Mouse (Mus musculus): ENCODE measurements around the gene Ngf. TPM values are rescaled to one million over a fixed set of nuclear protein-coding genes. Genes with fewer than 3 reads are reported as not detected.

Gene Ngf
- polyA plus RNA-seq, 1 experiment from 2014 or later, result 2.8 TPM

GRCm38 (mm10) chr3:102467121-102467520, 2.6 kb upstream of the Ngf start:
- H3K4me2 ChIP-seq (ENCODE audit: low read depth, low read length), result no peak overlapping the region
- H3K9ac ChIP-seq (ENCODE audit: low read length), result no peak overlapping the region
- no peak for ATAC-seq (replicated peaks; ENCODE audit: extremely low read depth, insufficient read depth, low FRiP score)
- H3K4me3 ChIP-seq (ENCODE audit: low read length), result no peak overlapping the region
- no peak overlapping the region for H3K27ac ChIP-seq (ENCODE audit: low read length)
- peaks cover 30% of the 10 kb centered on the region for H3K27me3 ChIP-seq (ENCODE audit: control insufficient read depth, insufficient read depth, low read length)
- H3K9me3 ChIP-seq (replicated peaks; ENCODE audit: control insufficient read depth, low read length), result no peaks in the 10 kb centered on the region
- H3K4me1 ChIP-seq (ENCODE audit: control insufficient read depth, insufficient read depth, low read length), result 0 out of 2 replicates have a peak, but pooled peaks cover 4% of the 10 kb centered on the region
- no peaks in the 10 kb centered on the region for H3K36me3 ChIP-seq (ENCODE audit: control insufficient read depth, insufficient read depth)
- 79% methylated on average over 8 of the region's 8 CpGs for WGBS

GRCm38 (mm10) chr3:102471251-102471650, 1.5 kb downstream of the Ngf start:
- H3K4me1 ChIP-seq (ENCODE audit: control insufficient read depth, insufficient read depth, low read length), result 0 out of 2 replicates have a peak, but pooled peaks cover 4% of the 10 kb centered on the region
- peaks cover 33% of the 10 kb centered on the region for H3K27me3 ChIP-seq (ENCODE audit: control insufficient read depth, insufficient read depth, low read length)
- 0 out of 2 replicates have a peak, but pooled peaks cover under 1% of the 10 kb centered on the region for H3K36me3 ChIP-seq (ENCODE audit: control insufficient read depth, insufficient read depth)
- H3K27ac ChIP-seq (ENCODE audit: low read length), result no peak overlapping the region
- peak overlapping the region; percentile 8; the same call in 1 of the 2 replicates for H3K4me2 ChIP-seq (ENCODE audit: low read depth, low read length)
- 68% methylated on average over 5 of the region's 5 CpGs for WGBS
- no peak for ATAC-seq (replicated peaks; ENCODE audit: extremely low read depth, insufficient read depth, low FRiP score)
- peaks cover under 1% of the 10 kb centered on the region; the same call in 1 of the 2 replicates for H3K9me3 ChIP-seq (replicated peaks; ENCODE audit: control insufficient read depth, low read length)
- H3K9ac ChIP-seq (ENCODE audit: low read length), result no peak overlapping the region
- H3K4me3 ChIP-seq (ENCODE audit: low read length), result peak overlapping the region; percentile 8; the same call in 1 of the 2 replicates

- H3K27ac ChIP-seq (ENCODE audit: low read length), result no peak overlapping the region
- peaks cover 33% of the 10 kb centered on the region for H3K27me3 ChIP-seq (ENCODE audit: control insufficient read depth, insufficient read depth, low read length)
- no peak for ATAC-seq (replicated peaks; ENCODE audit: extremely low read depth, insufficient read depth, low FRiP score)
- no peak overlapping the region; the same call in 1 of the 2 replicates for H3K4me3 ChIP-seq (ENCODE audit: low read length)
- H3K9me3 ChIP-seq (replicated peaks; ENCODE audit: control insufficient read depth, low read length), result peaks cover 6% of the 10 kb centered on the region
- H3K4me1 ChIP-seq (ENCODE audit: control insufficient read depth, insufficient read depth, low read length), result 0 out of 2 replicates have a peak, but pooled peaks cover 4% of the 10 kb centered on the region
- H3K36me3 ChIP-seq (ENCODE audit: control insufficient read depth, insufficient read depth), result 0 out of 2 replicates have a peak, but pooled peaks cover 3% of the 10 kb centered on the region
- whole genome bisulfite sequencing, result 45% methylated on average over 5 of the region's 5 CpGs
- H3K4me2 ChIP-seq (ENCODE audit: low read depth, low read length), result peak overlapping the region; percentile 8; the same call in 1 of the 2 replicates
- no peak overlapping the region for H3K9ac ChIP-seq (ENCODE audit: low read length)
Measured at GRCm38 (mm10) chr3:102471799-102472198, 2.1 kb downstream of the Ngf start.

GRCm38 (mm10) chr3:102474275-102475155, 4.8 kb downstream of the Ngf start:
- Histone ChIP-seq H3K27me3 (ENCODE audit: control insufficient read depth, insufficient read depth, low read length) (peaks cover 22% of the 10 kb centered on the region), H3K36me3 (ENCODE audit: control insufficient read depth, insufficient read depth) (0 out of 2 replicates have a peak, but pooled peaks cover 3% of the 10 kb centered on the region), H3K4me1 (ENCODE audit: control insufficient read depth, insufficient read depth, low read length) (0 out of 2 replicates have a peak, but pooled peaks cover 4% of the 10 kb centered on the region), H3K4me3 (ENCODE audit: low read length) (no peak overlapping the region), H3K9ac (ENCODE audit: low read length) (no peak overlapping the region), H3K4me2 (ENCODE audit: low read depth, low read length) (no peak overlapping the region), H3K9me3 (replicated peaks; ENCODE audit: control insufficient read depth, low read length) (peaks cover 6% of the 10 kb centered on the region), H3K27ac (ENCODE audit: low read length) (no peak overlapping the region)
- ATAC-seq (replicated peaks; ENCODE audit: extremely low read depth, insufficient read depth, low FRiP score), result no peak
- 75% methylated on average over 15 of the region's 15 CpGs for WGBS

GRCm38 (mm10) chr3:102477917-102478694, 8.4 kb downstream of the Ngf start:
- Histone ChIP-seq H3K9ac (ENCODE audit: low read length) (no peak overlapping the region), H3K4me1 (ENCODE audit: control insufficient read depth, insufficient read depth, low read length) (no peaks in the 10 kb centered on the region), H3K27me3 (ENCODE audit: control insufficient read depth, insufficient read depth, low read length) (no peaks in the 10 kb centered on the region), H3K36me3 (ENCODE audit: control insufficient read depth, insufficient read depth) (0 out of 2 replicates have a peak, but pooled peaks cover 3% of the 10 kb centered on the region), H3K27ac (ENCODE audit: low read length) (no peak overlapping the region), H3K4me2 (ENCODE audit: low read depth, low read length) (no peak overlapping the region), H3K9me3 (replicated peaks; ENCODE audit: control insufficient read depth, low read length) (peaks cover 6% of the 10 kb centered on the region), H3K4me3 (ENCODE audit: low read length) (no peak overlapping the region)
- no peak for ATAC-seq (replicated peaks; ENCODE audit: extremely low read depth, insufficient read depth, low FRiP score)
- WGBS, result 76% methylated on average over 12 of the region's 12 CpGs

- H3K4me1 ChIP-seq (ENCODE audit: control insufficient read depth, insufficient read depth, low read length), result no peaks in the 10 kb centered on the region
- H3K9ac ChIP-seq (ENCODE audit: low read length), result no peak overlapping the region
- no peak overlapping the region for H3K4me2 ChIP-seq (ENCODE audit: low read depth, low read length)
- no peaks in the 10 kb centered on the region for H3K27me3 ChIP-seq (ENCODE audit: control insufficient read depth, insufficient read depth, low read length)
- no peaks in the 10 kb centered on the region for H3K9me3 ChIP-seq (replicated peaks; ENCODE audit: control insufficient read depth, low read length)
- no peak overlapping the region for H3K4me3 ChIP-seq (ENCODE audit: low read length)
- H3K27ac ChIP-seq (ENCODE audit: low read length), result no peak overlapping the region
- 67% methylated on average over 14 of the region's 14 CpGs for WGBS
- no peak for ATAC-seq (replicated peaks; ENCODE audit: extremely low read depth, insufficient read depth, low FRiP score)
- no peaks in the 10 kb centered on the region for H3K36me3 ChIP-seq (ENCODE audit: control insufficient read depth, insufficient read depth)
Measured at GRCm38 (mm10) chr3:102490393-102491123, 20.8 kb downstream of the Ngf start.

GRCm38 (mm10) chr3:102498113-102498512, 28.4 kb downstream of the Ngf start:
- 63% methylated on average over 7 of the region's 7 CpGs for WGBS
- H3K36me3 ChIP-seq (ENCODE audit: control insufficient read depth, insufficient read depth), result no peaks in the 10 kb centered on the region
- no peak overlapping the region for H3K27ac ChIP-seq (ENCODE audit: low read length)
- no peak overlapping the region for H3K4me3 ChIP-seq (ENCODE audit: low read length)
- no peak overlapping the region for H3K9ac ChIP-seq (ENCODE audit: low read length)
- H3K27me3 ChIP-seq (ENCODE audit: control insufficient read depth, insufficient read depth, low read length), result no peaks in the 10 kb centered on the region
- ATAC-seq (replicated peaks; ENCODE audit: extremely low read depth, insufficient read depth, low FRiP score), result no peak
- H3K4me2 ChIP-seq (ENCODE audit: low read depth, low read length), result no peak overlapping the region
- H3K9me3 ChIP-seq (replicated peaks; ENCODE audit: control insufficient read depth, low read length), result no peaks in the 10 kb centered on the region
- H3K4me1 ChIP-seq (ENCODE audit: control insufficient read depth, insufficient read depth, low read length), result 0 out of 2 replicates have a peak, but pooled peaks cover 2% of the 10 kb centered on the region

- no peak for ATAC-seq (replicated peaks; ENCODE audit: extremely low read depth, insufficient read depth, low FRiP score)
- 64% methylated on average over 6 of the region's 6 CpGs for WGBS
- Histone ChIP-seq H3K36me3 (ENCODE audit: control insufficient read depth, insufficient read depth) (no peaks in the 10 kb centered on the region), H3K27me3 (ENCODE audit: control insufficient read depth, insufficient read depth, low read length) (no peaks in the 10 kb centered on the region), H3K9ac (ENCODE audit: low read length) (no peak overlapping the region), H3K27ac (ENCODE audit: low read length) (no peak overlapping the region), H3K4me1 (ENCODE audit: control insufficient read depth, insufficient read depth, low read length) (0 out of 2 replicates have a peak, but pooled peaks cover 2% of the 10 kb centered on the region), H3K9me3 (replicated peaks; ENCODE audit: control insufficient read depth, low read length) (no peaks in the 10 kb centered on the region), H3K4me2 (ENCODE audit: low read depth, low read length) (no peak overlapping the region), H3K4me3 (ENCODE audit: low read length) (no peak overlapping the region)
Measured at GRCm38 (mm10) chr3:102498931-102499330, 29.2 kb downstream of the Ngf start.

Measured in heart, embryonic 16.5 days (tissue).